In genomic region chr11:24091393-24092080, GRCm38 (mm10) we compare ENCODE assay signal across 13 mouse cellular contexts. TPM values are rescaled to one million over a fixed set of nuclear protein-coding genes. Genes with fewer than 3 reads are reported as not detected.
A peak's percentile ranks its signal among the peaks of the same experiment; 100 is the strongest.
DNase-seq lines count a peak whose midpoint lies in the region; ATAC-seq and TF ChIP-seq lines count a peak whose summit lies in the region.
"Had no signal": no experiment of that assay in that cellular context is flagged by ENCODE, and none has a peak within 500 bp of the region (broad histone marks: within the 10 kb centered on the region; RNA-seq: fewer than 3 reads in every experiment).

No protein-coding gene starts in this region.

- no peak overlapping the region for H3K4me3 ChIP-seq in heart, embryonic 16.5 days (ENCODE audit: low read length)
- H3K4me3 ChIP-seq in cortical plate, adult 2 months (ENCODE audit: insufficient read depth, low read length) = peak overlapping the region; percentile 38
- peak overlapping the region; percentile 22 for H3K4me3 ChIP-seq in hindbrain, embryonic 13.5 days
- H3K4me3 ChIP-seq in midbrain, embryonic 16.5 days (ENCODE audit: low read depth, low read length) = peak overlapping the region; percentile 28

- peak overlapping the region; percentile 31; the same call in 1 of the 2 replicates for H3K4me2 ChIP-seq in heart, embryonic 16.5 days (ENCODE audit: low read depth, low read length)
- H3K4me2 ChIP-seq in hindbrain, embryonic 13.5 days = peak overlapping the region; percentile 55
- peak overlapping the region; percentile 55 for H3K4me2 ChIP-seq in midbrain, embryonic 16.5 days (ENCODE audit: low read length)

- no peak for ATAC-seq in heart, embryonic 16.5 days (replicated peaks; ENCODE audit: extremely low read depth, insufficient read depth, low FRiP score)
- ATAC-seq in hindbrain, embryonic 13.5 days (ENCODE audit: low FRiP score) = 0 out of 2 replicates have a peak, but pooled peaks have one; percentile 27
- peak; percentile 33; the same call in 1 of the 2 replicates for ATAC-seq in midbrain, embryonic 16.5 days
- ATAC-seq: CD4-positive, CD25-positive, alpha-beta regulatory T cell, adult 4 months had no signal

- peak overlapping the region; percentile 40; the same call in 1 of the 2 replicates for H3K27ac ChIP-seq in heart, embryonic 16.5 days (ENCODE audit: low read length)
- peak overlapping the region; percentile 94 for H3K27ac ChIP-seq in cortical plate, adult 2 months (ENCODE audit: insufficient read depth, low read length)
- peak overlapping the region; percentile 76 for H3K27ac ChIP-seq in hindbrain, embryonic 13.5 days
- H3K27ac ChIP-seq in midbrain, embryonic 16.5 days (ENCODE audit: low read length) = peak overlapping the region; percentile 73

- peaks cover 9% of the 10 kb centered on the region; the same call in 1 of the 2 replicates for H3K36me3 ChIP-seq in heart, embryonic 16.5 days (ENCODE audit: control insufficient read depth, insufficient read depth)
- peaks cover 15% of the 10 kb centered on the region for H3K36me3 ChIP-seq in hindbrain, embryonic 13.5 days
- H3K36me3 ChIP-seq in midbrain, embryonic 16.5 days (ENCODE audit: control insufficient read depth, insufficient read depth, low read length) = no peaks in the 10 kb centered on the region

- H3K9ac ChIP-seq in heart, embryonic 16.5 days (ENCODE audit: low read length) = no peak overlapping the region
- peak overlapping the region; percentile 64 for H3K9ac ChIP-seq in hindbrain, embryonic 13.5 days
- H3K9ac ChIP-seq in midbrain, embryonic 16.5 days (ENCODE audit: low read depth, low read length) = peak overlapping the region; percentile 62

- DNase-seq in heart, postnatal 4 days = no peak
- no peak for DNase-seq in gastrocnemius, postnatal 10 days
- DNase-seq in gastrocnemius, adult 8-10 months (ENCODE audit: low spot score in 2 of 2) = no peak
- no peak for DNase-seq in lung, postnatal 25 days (ENCODE audit: low spot score)
- DNase-seq: kidney, postnatal 25 days; right cerebral cortex, adult 18-20 months had no signal

- WGBS in heart, embryonic 16.5 days = 41% methylated on average over 15 of the region's 15 CpGs
- WGBS in hindbrain, embryonic 13.5 days = 15% methylated on average over 15 of the region's 15 CpGs
- 15% methylated on average over 15 of the region's 15 CpGs for WGBS in midbrain, embryonic 16.5 days

- TF ChIP-seq POLR2A in cortical plate, adult 2 months (IDR thresholded peaks at IDR 0.05; ENCODE audit: extremely low read depth, insufficient read depth, low read length) = no peak

- peaks cover 15% of the 10 kb centered on the region for H3K4me1 ChIP-seq in heart, embryonic 16.5 days (ENCODE audit: control insufficient read depth, insufficient read depth, low read length)
- peaks cover 23% of the 10 kb centered on the region for H3K4me1 ChIP-seq in cortical plate, adult 2 months (ENCODE audit: control insufficient read depth, insufficient read depth, low read length)
- H3K4me1 ChIP-seq in hindbrain, embryonic 13.5 days (replicated peaks) = peaks cover 88% of the 10 kb centered on the region
- peaks cover 68% of the 10 kb centered on the region for H3K4me1 ChIP-seq in midbrain, embryonic 16.5 days (ENCODE audit: control insufficient read depth, insufficient read depth, low read length)

- TF ChIP-seq CTCF in cortical plate, adult 2 months (IDR thresholded peaks at IDR 0.05; ENCODE audit: extremely low read depth, insufficient read depth, low read length) = no peak

- H3K27me3 ChIP-seq in heart, embryonic 16.5 days (ENCODE audit: control insufficient read depth, insufficient read depth, low read length) = no peaks in the 10 kb centered on the region
- H3K27me3 ChIP-seq in hindbrain, embryonic 13.5 days = no peaks in the 10 kb centered on the region
- no peaks in the 10 kb centered on the region for H3K27me3 ChIP-seq in midbrain, embryonic 16.5 days (ENCODE audit: control insufficient read depth, insufficient read depth, low read depth, low read length)

- no peaks in the 10 kb centered on the region for H3K9me3 ChIP-seq in heart, embryonic 16.5 days (replicated peaks; ENCODE audit: control insufficient read depth, low read length)
- H3K9me3 ChIP-seq in hindbrain, embryonic 13.5 days = no peaks in the 10 kb centered on the region
- no peaks in the 10 kb centered on the region for H3K9me3 ChIP-seq in midbrain, embryonic 16.5 days (replicated peaks; ENCODE audit: control insufficient read depth, low read length, poor library complexity, severe bottlenecking)

RNA-seq across cellular contexts. Expression of gene Bcl11a, which starts 13.7 kb away (rescaled TPM):
- 15.0 TPM in 2 replicates for polyA plus RNA-seq in heart, embryonic 16.5 days (2015; fragmentation: Nextera tagmentation; extraction: Ambion mirVana)
- 10 to 100 TPM in 1 of 2 experiments, 1 to 10 TPM in 1; 8.4 to 10.3 TPM for total RNA-seq in heart, postnatal 4 days (2021)
- 62.8 and 64.1 TPM in 2 replicates for polyA plus RNA-seq in cortical plate, adult 2 months (2012; rRNA removed)
- polyA plus RNA-seq in hindbrain, embryonic 13.5 days (2015; fragmentation: Nextera tagmentation; extraction: Ambion mirVana) = 116 and 129 TPM in 2 replicates
- polyA plus RNA-seq in midbrain, embryonic 16.5 days (2015; fragmentation: Nextera tagmentation; extraction: Ambion mirVana) = 99.8 and 107 TPM in 2 replicates
- under 1 TPM; 0.54 to 0.97 TPM for total RNA-seq in gastrocnemius, postnatal 10 days (2021)
- under 1 TPM in 2 of 4 experiments, not detected in 2; 0.07 to 0.17 TPM for total RNA-seq in gastrocnemius, adult 8-10 months (2022)

RNA-seq across cellular contexts. Expression of gene A830031A19Rik, which starts 16.7 kb away (rescaled TPM):
- polyA plus RNA-seq in heart, embryonic 16.5 days (2015; fragmentation: Nextera tagmentation; extraction: Ambion mirVana) = not detected in 2 replicates
- total RNA-seq in heart, postnatal 4 days (2021) = not detected
- polyA plus RNA-seq in cortical plate, adult 2 months (2012; rRNA removed) = 1.2 and 1.6 TPM in 2 replicates
- 0.23 TPM in 1 of 2 replicates, not detected in the other for polyA plus RNA-seq in hindbrain, embryonic 13.5 days (2015; fragmentation: Nextera tagmentation; extraction: Ambion mirVana)
- polyA plus RNA-seq in midbrain, embryonic 16.5 days (2015; fragmentation: Nextera tagmentation; extraction: Ambion mirVana) = not detected in 2 replicates
- total RNA-seq in gastrocnemius, postnatal 10 days (2021) = not detected
- not detected for total RNA-seq in gastrocnemius, adult 8-10 months (2022)
- total RNA-seq: gastrocnemius, postnatal 4 days had no signal
- polyA plus RNA-seq: CD4-positive, CD25-positive, alpha-beta regulatory T cell, adult 4 months; limb, embryonic 11.5 days had no signal

Comparison
In these comparisons a context has a peak if more than half of its experiments do, and no peak if none do; other contexts are left out.
1. H3K27ac ChIP-seq: peak in every context shown above with its lines; median percentile 94 in cortical plate, adult 2 months; 76 in hindbrain, embryonic 13.5 days; 73 in midbrain, embryonic 16.5 days; 40 in heart, embryonic 16.5 days.